Mouse (Mus musculus) brain, embryonic 14.5 days (tissue): ENCODE results near the gene Wdr62. TPM values are rescaled to one million over a fixed set of nuclear protein-coding genes. Genes with fewer than 3 reads are reported as not detected.
A peak's percentile ranks its signal among the peaks of the same experiment; 100 is the strongest.

Experiments
- DNase-seq: peaks from one replicate; pipeline ENCODE4 v3.0.0-alpha.2; 2011; ENCODE audit warnings: low read depth
- CTCF ChIP-seq: fragments of 200-500 bp; IDR thresholded peaks from 2 replicates; pipeline ENCODE4 v1.5.1; 2012; ENCODE audit warnings: inconsistent platforms, mild to moderate bottlenecking, moderate library complexity, borderline replicate concordance; ENCODE audit not compliant: insufficient read depth, insufficient read length; ENCODE audit errors: extremely low read depth
- POLR2A ChIP-seq: fragments of 200-500 bp; IDR thresholded peaks from 2 replicates; pipeline ENCODE4 v1.6.1; 2012; ENCODE audit warnings: mild to moderate bottlenecking, inconsistent platforms, borderline replicate concordance; ENCODE audit not compliant: poor library complexity, insufficient read depth, insufficient read length, severe bottlenecking; ENCODE audit errors: extremely low read depth
- polyA plus RNA-seq: library from polyadenylated mRNA; depleted of rRNA; stranded (reverse); fragments of >200 nt; gene quantifications from 2 replicates; pipeline ENCODE4 v1.2.3, GENCODE M21; 2012

The Wdr62 gene
- polyA plus RNA-seq, 1 experiment: 15.2 TPM

- no peak for TF ChIP-seq CTCF
- TF ChIP-seq POLR2A: no peak
- DNase-seq: no peak
Measured at GRCm38 (mm10) chr7:30297266-30297665, 17.0 kb upstream of the Wdr62 start.

GRCm38 (mm10) chr7:30296816-30297215 is 16.6 kb upstream of the Wdr62 start:
- no peak for DNase-seq
- no peak for TF ChIP-seq POLR2A
- no peak for TF ChIP-seq CTCF

- no peak for DNase-seq
- TF ChIP-seq CTCF: no peak
- TF ChIP-seq POLR2A: no peak
Measured at GRCm38 (mm10) chr7:30295103-30295502, 14.9 kb upstream of the Wdr62 start.

GRCm38 (mm10) chr7:30294296-30294695 is 14.1 kb upstream of the Wdr62 start:
- DNase-seq: no peak
- TF ChIP-seq POLR2A (no peak), CTCF (no peak)

GRCm38 (mm10) chr7:30293795-30294194 is 13.6 kb upstream of the Wdr62 start:
- peak; percentile 52 for DNase-seq
- TF ChIP-seq POLR2A: no peak
- no peak for TF ChIP-seq CTCF

- peak; percentile 94 for DNase-seq
Measured at GRCm38 (mm10) chr7:30291215-30292131, 11.3 kb upstream of the Wdr62 start, which contains the start of gene Clip3. Gene Clip3 (plus strand): TSS chr7:30291728.

GRCm38 (mm10) chr7:30289714-30290399 is 9.6 kb upstream of the Wdr62 start:
- TF ChIP-seq CTCF: no peak
- no peak for TF ChIP-seq POLR2A
- peak; percentile 40 for DNase-seq

More at GRCm38 (mm10) chr7:30291215-30292131, 11.3 kb upstream of the Wdr62 start, which contains the start of gene Clip3:
- TF ChIP-seq CTCF: 0 out of 2 replicates have a peak, but pooled peaks have one; percentile 1
- TF ChIP-seq POLR2A: peak; percentile 49; the same call in 1 of the 2 replicates

GRCm38 (mm10) chr7:30289071-30289713 is 9.0 kb upstream of the Wdr62 start:
- TF ChIP-seq POLR2A: no peak
- TF ChIP-seq CTCF: no peak

GRCm38 (mm10) chr7:30288046-30288445 is 7.8 kb upstream of the Wdr62 start:
- no peak for TF ChIP-seq POLR2A
- TF ChIP-seq CTCF: no peak
- no peak for DNase-seq

More at GRCm38 (mm10) chr7:30289071-30289713, 9.0 kb upstream of the Wdr62 start:
- DNase-seq: no peak

GRCm38 (mm10) chr7:30286701-30287410 is 6.6 kb upstream of the Wdr62 start:
- peak; percentile 22 for DNase-seq
- TF ChIP-seq CTCF (no peak), POLR2A (no peak)
